Mouse (Mus musculus) forebrain, postnatal 0 days (tissue): ENCODE measurements around the gene Rnf111. TPM values are rescaled to one million over a fixed set of nuclear protein-coding genes. Genes with fewer than 3 reads are reported as not detected.
"Not testable (repeated sequence)": the region's sequence is repeated elsewhere in the genome, so short reads cannot be mapped to it uniquely, and the experiment has no call there.

ENCODE experiments used
- ATAC-seq: fragments of 200-750 bp; cut with Nextera tagmentation; 2 replicates; pipeline ENCODE4 v1.8.0; 2017; ENCODE audit warnings: mild to moderate bottlenecking, moderate library complexity
- DNase-seq: peaks from one replicate; pipeline ENCODE4 v3.0.0-alpha.2; 2015
- H3K27ac ChIP-seq: fragments of 300-500 bp; sonication (generic); 2 replicates; pipeline ENCODE4 v1.5.1; 2014; ENCODE audit warnings: low read depth, mild to moderate bottlenecking, antibody characterized with exemption, low read length, moderate library complexity, mixed read lengths
- H3K27me3 ChIP-seq: fragments of 300-500 bp; sonication (generic); 2 replicates; pipeline ENCODE4 v1.6.1; 2014; ENCODE audit warnings: mild to moderate bottlenecking, low read length, mixed read lengths; ENCODE audit not compliant: insufficient read depth
- H3K36me3 ChIP-seq: fragments of 300-500 bp; sonication (generic); 2 replicates; pipeline ENCODE4 v1.6.1; 2014; ENCODE audit warnings: mild to moderate bottlenecking, moderate library complexity; ENCODE audit not compliant: insufficient read depth
- H3K4me1 ChIP-seq: fragments of 300-500 bp; sonication (generic); 2 replicates; pipeline ENCODE4 v1.6.1; 2014; ENCODE audit warnings: antibody characterized with exemption; ENCODE audit not compliant: insufficient read depth
- H3K4me2 ChIP-seq: fragments of 300-500 bp; sonication (generic); 2 replicates; pipeline ENCODE4 v1.6.1; 2014; ENCODE audit warnings: low read depth, mild to moderate bottlenecking, moderate library complexity
- H3K4me3 ChIP-seq: fragments of 300-500 bp; sonication (generic); 2 replicates; pipeline ENCODE4 v1.5.1; 2014; ENCODE audit warnings: low read depth, low read length, mixed read lengths
- H3K9ac ChIP-seq: fragments of 300-500 bp; sonication (generic); 2 replicates; pipeline ENCODE4 v1.6.1; 2014; ENCODE audit warnings: mild to moderate bottlenecking
- H3K9me3 ChIP-seq: fragments of 300-500 bp; sonication (generic); 2 replicates; pipeline ENCODE4 v1.6.1; 2016; ENCODE audit warnings: low read length
- CTCF ChIP-seq: sonication (generic); IDR thresholded peaks from 2 replicates; pipeline ENCODE4 v1.5.1; 2016; ENCODE audit warnings: antibody characterized with exemption, control low read depth, low read depth
- WGBS: fragments of 180-500 bp; shearing (Covaris S2); extraction: QIAGEN DNeasy Blood & Tissue Kit; methylation state at CpG from one replicate; pipeline ENCODE4 v1.1.7; 2014; 5-methylcytosine and 5-hydroxymethylcytosine counted together
- polyA plus RNA-seq: library from polyadenylated mRNA; unstranded; fragments of >200 nt; fragmentation: Nextera tagmentation; extraction: Ambion mirVana; gene quantifications from 2 replicates; pipeline ENCODE4 v1.2.1, GENCODE M21; 2015
- total RNA-seq: library from RNA; depleted of rRNA; stranded (reverse); fragments of >200 nt; gene quantifications from 2 replicates; pipeline ENCODE4 v1.2.3, GENCODE M21; 2014

Gene Rnf111
- total and polyA plus RNA-seq, 2 experiments from 2014 or later = 18.7 to 40.5 TPM

GRCm38 (mm10) chr9:70481872-70482271 is 21.7 kb downstream of the Rnf111 start:
- Histone ChIP-seq H3K9me3 (no peaks in the 10 kb centered on the region), H3K27ac (no peak overlapping the region), H3K4me1 (no peaks in the 10 kb centered on the region), H3K36me3 (no peaks in the 10 kb centered on the region), H3K9ac (no peak overlapping the region), H3K4me2 (no peak overlapping the region), H3K27me3 (no peaks in the 10 kb centered on the region), H3K4me3 (no peak overlapping the region)
- no peak for ATAC-seq
- no peak for DNase-seq
- TF ChIP-seq CTCF = no peak

DNA sequence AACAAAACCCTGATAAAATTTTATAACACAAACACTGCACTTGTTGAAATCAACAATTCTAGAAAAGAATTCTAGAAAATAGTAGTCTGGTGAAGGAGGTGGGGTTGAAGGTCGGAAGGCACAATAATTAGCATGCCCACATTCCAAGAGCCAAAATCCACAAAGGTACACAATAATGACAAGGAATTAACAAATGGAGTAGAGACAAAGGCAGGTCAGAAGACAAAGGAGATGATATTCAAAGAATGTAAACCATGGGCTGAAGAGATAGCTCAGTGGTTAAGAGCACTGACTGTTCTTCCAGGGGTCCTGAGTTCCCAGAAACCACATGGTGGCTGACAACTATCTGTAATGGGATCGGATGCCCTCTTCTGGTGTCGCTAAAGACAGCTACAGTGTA is 26.3 kb downstream of the Rnf111 start:
- H3K9ac ChIP-seq = no peak overlapping the region
- H3K27me3 ChIP-seq = no peaks in the 10 kb centered on the region
- H3K4me1 ChIP-seq = no peaks in the 10 kb centered on the region
- peaks cover 20% of the 10 kb centered on the region for H3K36me3 ChIP-seq
- DNase-seq (no peak), ATAC-seq (no peak)
- TF ChIP-seq CTCF = no peak
- no peak overlapping the region for H3K4me2 ChIP-seq
- H3K9me3 ChIP-seq = no peaks in the 10 kb centered on the region
- WGBS = 89% methylated on average over 3 of the region's 3 CpGs
- H3K27ac ChIP-seq = no peak overlapping the region
- no peak overlapping the region for H3K4me3 ChIP-seq

DNA sequence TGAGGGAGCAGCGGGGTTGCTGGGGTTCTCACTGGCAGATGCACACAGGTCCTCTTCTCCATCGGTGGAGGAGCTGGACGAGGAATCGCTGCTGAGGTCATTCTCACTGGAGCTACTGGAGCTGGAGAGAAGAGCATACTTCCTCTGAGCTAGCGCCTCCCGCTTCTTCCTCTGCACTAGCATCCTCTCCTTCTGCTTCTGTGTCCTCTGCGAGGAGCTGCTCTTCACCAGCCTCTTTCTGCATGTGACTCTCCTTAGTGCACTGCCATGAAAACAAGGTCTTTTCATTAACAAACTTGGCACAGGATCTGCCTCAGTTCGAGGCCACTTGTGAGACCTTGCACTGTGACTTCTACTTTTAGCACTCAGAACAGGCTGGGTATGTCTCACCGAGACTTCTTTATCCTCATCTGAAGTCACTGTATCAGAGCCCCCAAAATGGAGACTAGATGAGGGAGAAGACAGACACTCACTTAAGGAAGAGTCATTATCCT is 27.7 kb downstream of the Rnf111 start:
- Histone ChIP-seq H3K4me2 (no peak overlapping the region), H3K4me1 (no peaks in the 10 kb centered on the region), H3K27me3 (no peaks in the 10 kb centered on the region), H3K27ac (no peak overlapping the region), H3K4me3 (no peak overlapping the region), H3K9ac (no peak overlapping the region), H3K36me3 (peaks cover 20% of the 10 kb centered on the region), H3K9me3 (no peaks in the 10 kb centered on the region)
- ATAC-seq (no peak), DNase-seq (no peak)
- no peak for TF ChIP-seq CTCF
- WGBS = 87% methylated on average over 9 of the region's 9 CpGs

GRCm38 (mm10) chr9:70473400-70473799 is 30.1 kb downstream of the Rnf111 start:
- no peak for ATAC-seq

DNA sequence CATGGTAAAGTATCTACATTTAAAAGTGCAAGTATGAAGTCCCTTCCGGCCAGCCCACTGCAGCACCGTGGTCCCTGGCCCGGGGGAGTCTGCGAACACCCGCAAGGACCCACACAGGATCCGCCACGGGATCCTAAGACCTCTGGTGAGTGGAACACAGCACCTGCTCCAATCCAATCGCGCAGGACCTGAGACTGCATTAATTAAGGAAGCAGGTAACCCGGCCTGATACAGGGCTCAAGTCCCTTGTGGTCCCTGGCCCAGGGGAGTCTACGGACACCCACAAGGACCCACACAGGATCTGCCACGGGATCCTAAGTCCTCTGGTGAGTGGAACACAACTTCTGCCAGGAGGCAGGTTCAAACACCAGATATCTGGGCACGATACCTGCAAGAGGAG is 40.4 kb downstream of the Rnf111 start:
- DNase-seq, H3K9me3 ChIP-seq, H3K27ac ChIP-seq, H3K9ac ChIP-seq, H3K4me1 ChIP-seq, H3K4me3 ChIP-seq, H3K4me2 ChIP-seq, ATAC-seq, H3K27me3 ChIP-seq, H3K36me3 ChIP-seq: not testable (repeated sequence)
- WGBS = 97% methylated on average over 13 of the region's 13 CpGs

More at GRCm38 (mm10) chr9:70473400-70473799, 30.1 kb downstream of the Rnf111 start:
- no peak overlapping the region for H3K27ac ChIP-seq
- no peaks in the 10 kb centered on the region for H3K9me3 ChIP-seq
- peaks cover 20% of the 10 kb centered on the region for H3K36me3 ChIP-seq
- DNase-seq = no peak
- 100% methylated on average over 1 of the region's 1 CpGs for WGBS
- no peaks in the 10 kb centered on the region for H3K27me3 ChIP-seq
- H3K4me1 ChIP-seq = no peaks in the 10 kb centered on the region
- H3K4me3 ChIP-seq = no peak overlapping the region
- TF ChIP-seq CTCF = no peak
- H3K4me2 ChIP-seq = no peak overlapping the region
- H3K9ac ChIP-seq = no peak overlapping the region

- TF ChIP-seq CTCF = no peak
- 92% methylated on average over 2 of the region's 2 CpGs for WGBS
- no peak for ATAC-seq
- Histone ChIP-seq H3K36me3 (peaks cover 34% of the 10 kb centered on the region), H3K9me3 (no peaks in the 10 kb centered on the region), H3K4me2 (no peak overlapping the region), H3K27me3 (no peaks in the 10 kb centered on the region), H3K4me1 (no peaks in the 10 kb centered on the region), H3K27ac (no peak overlapping the region), H3K4me3 (no peak overlapping the region), H3K9ac (no peak overlapping the region)
- no peak for DNase-seq
Measured at GRCm38 (mm10) chr9:70452371-70452770, 51.2 kb downstream of the Rnf111 start.

DNA sequence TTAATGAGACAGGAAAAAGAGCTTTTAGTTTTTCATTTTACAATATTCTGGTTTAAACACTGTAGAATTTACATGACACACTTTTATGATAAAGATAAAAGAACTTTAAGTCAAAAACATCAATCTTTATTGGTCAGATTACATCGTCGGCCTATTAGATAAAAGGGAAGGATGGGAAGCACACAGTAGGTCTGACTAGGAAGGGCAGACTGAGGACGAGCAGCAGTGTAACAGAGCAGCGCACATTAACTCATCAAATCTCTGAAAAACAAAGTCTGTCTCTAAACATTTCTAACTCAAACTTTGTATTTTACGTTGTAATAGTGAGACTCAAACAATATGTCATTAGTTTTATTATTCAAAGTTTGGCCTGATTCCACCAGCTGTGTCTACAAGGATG is 54.5 kb downstream of the Rnf111 start:
- Histone ChIP-seq H3K4me2 (no peak overlapping the region), H3K36me3 (peaks cover 26% of the 10 kb centered on the region), H3K9me3 (no peaks in the 10 kb centered on the region), H3K27ac (no peak overlapping the region), H3K4me1 (no peaks in the 10 kb centered on the region), H3K4me3 (no peak overlapping the region), H3K27me3 (no peaks in the 10 kb centered on the region), H3K9ac (no peak overlapping the region)
- 88% methylated on average over 5 of the region's 5 CpGs for WGBS
- no peak for TF ChIP-seq CTCF
- DNase-seq = no peak
- ATAC-seq = no peak

- 89% methylated on average over 4 of the region's 4 CpGs for WGBS
- ATAC-seq (no peak), DNase-seq (no peak)
- Histone ChIP-seq H3K4me2 (no peak overlapping the region), H3K9ac (no peak overlapping the region), H3K27me3 (no peaks in the 10 kb centered on the region), H3K4me3 (no peak overlapping the region), H3K27ac (no peak overlapping the region), H3K9me3 (no peaks in the 10 kb centered on the region), H3K4me1 (no peaks in the 10 kb centered on the region), H3K36me3 (peaks cover 39% of the 10 kb centered on the region)
- TF ChIP-seq CTCF = no peak
Measured at GRCm38 (mm10) chr9:70439959-70440358, 63.6 kb downstream of the Rnf111 start.
